Mouse (Mus musculus) brain, embryonic 18.5 days (tissue): ENCODE data around the gene Irs2.

Experiments used
- DNase-seq: peaks from one replicate; pipeline ENCODE4 v3.0.0-alpha.2; 2012; ENCODE audit warnings: low read depth, low spot score

The Irs2 gene

DNA sequence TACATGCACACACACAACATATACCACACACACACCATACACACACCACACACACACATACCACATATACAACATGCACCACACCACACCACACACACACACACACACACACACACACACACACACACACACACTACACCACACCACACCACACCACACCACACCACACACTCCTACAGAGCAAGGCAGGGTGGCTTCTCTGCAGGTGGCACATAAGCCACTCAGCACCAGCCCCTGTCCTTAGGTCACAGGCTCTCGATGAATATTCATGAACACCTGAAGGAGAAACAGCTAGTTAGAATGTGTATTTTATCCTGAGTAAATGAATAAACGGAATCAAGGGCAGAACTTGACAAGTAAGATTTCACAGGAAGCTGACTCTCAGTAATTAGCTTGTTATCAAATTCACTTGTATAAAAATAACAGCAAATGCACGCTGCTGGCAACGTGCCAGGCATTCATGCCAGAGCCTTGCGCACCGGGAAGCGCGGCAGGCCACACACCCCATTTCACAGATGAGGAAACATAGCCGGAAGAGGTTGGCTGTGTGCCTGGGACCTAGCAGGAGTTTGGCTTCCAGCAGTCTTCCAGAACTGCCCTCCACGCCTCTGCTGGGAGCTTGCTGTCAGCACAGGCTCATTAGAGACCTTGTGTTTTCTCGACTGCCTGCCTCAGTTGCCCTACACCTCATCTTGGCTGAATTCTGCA, 54.8 kb downstream of the Irs2 start:
- DNase-seq: no peak

- DNase-seq: no peak
Measured at GRCm38 (mm10) chr8:10952706-10953105, 55.6 kb downstream of the Irs2 start.

GRCm38 (mm10) chr8:10952235-10952634, 56.0 kb downstream of the Irs2 start:
- no peak for DNase-seq

DNA sequence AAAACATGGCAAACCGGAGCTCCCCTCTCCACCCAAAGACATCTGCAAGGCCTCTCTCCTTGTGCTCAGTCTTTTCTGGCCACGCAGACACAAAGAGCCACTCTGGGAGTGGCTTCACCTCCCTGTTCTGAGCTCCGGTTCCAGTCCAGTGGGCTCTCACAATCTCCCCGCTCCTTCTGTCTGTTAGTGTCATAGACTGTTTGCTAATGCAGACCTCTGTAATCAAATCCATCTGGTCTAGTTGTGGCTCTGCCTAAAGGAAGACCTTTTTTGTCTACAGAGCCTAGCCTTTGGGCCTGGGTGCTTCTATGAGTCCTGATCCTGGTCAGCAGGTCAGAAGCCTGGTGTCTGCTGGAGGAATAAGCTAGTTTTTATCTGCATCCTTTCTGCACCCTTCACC, 56.7 kb downstream of the Irs2 start:
- DNase-seq: no peak

DNA sequence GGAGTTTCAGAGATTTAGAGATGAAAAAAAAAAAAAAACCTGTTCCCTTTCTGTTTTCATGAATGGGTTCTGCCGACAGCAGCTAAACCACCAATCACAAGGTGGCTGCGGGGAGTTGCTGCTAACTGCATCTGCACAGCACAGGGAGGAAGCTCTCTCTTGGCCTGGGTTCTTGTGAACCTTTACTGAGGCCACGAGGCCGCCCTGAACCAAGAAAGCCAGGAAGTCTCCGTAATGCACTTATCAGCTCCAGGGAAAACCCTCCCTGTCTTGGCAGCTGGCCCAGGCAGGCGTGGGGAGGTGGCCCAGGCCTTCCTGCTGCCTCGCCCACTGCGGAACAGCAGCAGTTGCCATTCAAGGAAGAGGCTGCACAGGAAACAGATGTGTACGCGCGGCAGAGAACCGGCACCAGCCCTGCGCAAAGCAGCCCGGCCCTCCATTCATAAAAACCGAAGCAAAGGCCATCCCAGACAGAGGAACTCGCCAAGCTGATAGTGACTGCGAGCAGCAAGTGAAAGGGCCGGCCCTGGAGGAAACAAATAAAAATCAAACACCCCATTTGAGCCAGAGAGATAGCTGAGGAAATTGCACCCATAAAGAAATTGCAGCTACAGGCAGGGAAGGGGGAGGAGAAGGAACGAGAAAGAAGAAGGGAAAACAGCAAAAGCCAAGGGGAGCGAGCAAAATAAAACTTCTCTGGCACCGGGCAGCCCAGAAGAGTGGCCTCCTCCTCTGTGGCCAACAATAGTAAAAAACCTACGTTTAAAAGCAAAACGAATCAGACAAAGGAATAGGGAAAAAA, 62.1 kb downstream of the Irs2 start:
- no peak for DNase-seq

- DNase-seq: no peak
Measured at GRCm38 (mm10) chr8:10945490-10945889, 62.8 kb downstream of the Irs2 start.

DNA sequence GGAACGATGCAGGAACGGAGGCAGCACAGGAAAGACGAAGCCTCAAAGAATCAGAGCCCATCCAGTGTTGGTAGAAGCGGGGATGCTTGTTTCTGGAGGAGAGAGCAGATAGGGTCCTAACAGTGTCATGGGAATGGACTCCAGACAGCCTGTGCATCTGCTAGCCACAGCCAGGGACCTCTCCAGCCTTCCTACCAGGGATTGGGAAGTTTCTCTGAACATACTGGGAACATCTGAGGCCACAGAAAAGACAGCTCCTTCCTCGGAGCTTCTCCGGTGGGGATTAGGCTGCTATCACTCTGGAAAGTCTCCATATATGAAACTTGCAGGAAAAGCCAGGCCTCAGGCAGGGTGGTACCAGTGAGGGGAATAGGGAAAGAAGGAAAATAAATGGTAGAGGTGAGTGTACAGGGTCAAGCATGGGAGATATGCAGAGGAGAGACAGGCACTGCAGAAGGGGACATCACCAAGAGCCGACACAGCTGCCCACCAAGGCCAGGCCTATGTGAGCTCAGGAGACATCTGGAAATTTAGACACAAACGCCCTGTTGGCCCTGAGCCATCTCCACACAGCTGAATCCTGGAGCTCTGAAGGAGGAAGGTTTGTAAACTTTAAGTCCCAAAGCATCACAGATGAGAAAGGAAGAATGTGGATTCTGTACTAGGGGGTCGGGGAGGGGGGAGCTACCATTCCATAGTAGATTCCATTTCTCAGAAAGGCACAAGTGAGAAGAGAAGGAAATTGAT, 64.8 kb downstream of the Irs2 start:
- no peak for DNase-seq

DNA sequence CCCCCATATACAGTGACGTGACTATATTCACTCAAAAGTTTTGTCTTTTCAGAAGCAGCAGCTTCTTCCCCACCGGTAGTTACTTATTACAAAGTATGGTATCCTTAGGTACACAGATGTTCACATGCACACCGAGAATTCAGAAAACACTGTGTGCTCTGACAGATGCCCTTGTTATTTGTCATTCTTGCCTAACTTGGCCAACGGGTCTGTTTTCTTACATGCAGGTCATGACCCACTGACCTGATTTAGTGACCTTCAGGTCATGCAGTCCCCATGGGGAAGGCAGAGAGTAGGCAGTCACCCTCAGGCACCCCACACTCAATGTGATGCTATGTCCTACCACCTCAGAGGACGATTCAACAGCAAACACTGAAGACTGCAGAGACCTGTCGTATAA, 68.4 kb downstream of the Irs2 start:
- no peak for DNase-seq

DNA sequence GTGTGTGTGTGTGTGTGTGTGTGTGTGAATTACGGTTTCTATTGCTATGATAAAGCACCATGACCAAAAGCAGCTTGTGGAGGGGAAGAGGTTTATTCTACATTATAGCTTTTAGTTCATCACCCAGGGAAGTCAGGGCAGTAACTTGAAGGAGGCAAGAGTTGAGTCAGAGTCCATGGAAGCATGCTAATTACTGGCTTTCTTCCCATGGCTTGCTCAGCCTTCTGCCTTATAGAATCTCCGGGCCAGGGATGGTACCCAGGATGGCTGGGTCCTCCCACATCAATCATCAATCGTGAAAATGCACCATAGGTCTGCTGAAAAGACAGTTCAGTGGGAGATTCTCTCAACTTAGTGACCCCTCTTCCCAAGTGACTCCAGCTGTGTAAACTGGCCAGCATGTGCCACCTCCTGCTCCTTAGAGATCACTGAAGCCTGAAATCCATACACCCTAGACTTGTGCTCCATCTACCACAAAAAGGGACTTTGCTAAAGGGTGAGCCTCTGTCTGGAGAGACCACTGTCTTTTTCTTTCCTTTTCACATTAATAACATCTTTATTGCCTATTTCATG, 69.0 kb downstream of the Irs2 start:
- DNase-seq: no peak

DNA sequence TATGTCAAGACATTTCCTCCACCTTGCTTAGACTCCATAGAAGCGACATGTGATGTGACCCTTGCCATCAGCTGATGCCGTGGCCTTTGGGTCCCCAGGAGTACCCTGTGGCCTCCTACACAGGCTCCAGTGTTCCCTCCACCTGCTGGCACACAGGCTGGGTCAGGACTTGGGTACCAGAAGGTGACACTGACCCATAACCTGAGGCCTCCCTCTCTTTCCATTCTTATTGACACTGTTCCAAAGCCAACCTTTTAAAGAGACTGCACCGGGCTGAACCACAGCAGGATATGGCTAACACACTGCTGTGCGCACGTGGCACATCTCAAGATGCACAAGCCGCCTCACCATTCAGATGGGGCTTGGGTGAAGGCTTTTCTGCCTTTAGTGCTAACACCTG, 70.0 kb downstream of the Irs2 start:
- no peak for DNase-seq

GRCm38 (mm10) chr8:10936646-10937045, 71.6 kb downstream of the Irs2 start:
- no peak for DNase-seq

DNA sequence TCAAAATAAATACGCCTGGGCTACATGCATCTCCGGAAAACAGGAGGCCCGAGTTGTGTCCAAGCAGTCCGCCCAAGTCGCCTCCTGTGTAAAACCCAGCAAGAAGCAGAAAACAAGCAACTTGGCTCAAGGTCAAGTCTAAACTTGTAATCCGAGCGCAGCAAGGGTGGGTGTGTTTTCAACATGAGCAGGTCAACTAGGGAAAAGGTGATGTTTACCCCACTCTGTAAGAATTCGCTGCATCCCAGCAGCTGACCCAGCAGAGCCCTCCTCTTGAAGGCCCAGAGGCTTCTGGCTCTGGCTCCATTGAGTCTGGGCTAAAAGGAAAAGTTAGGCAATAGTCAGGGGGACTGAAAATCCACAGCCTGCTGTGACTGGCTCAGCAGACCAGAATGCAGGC, 73.0 kb downstream of the Irs2 start:
- no peak for DNase-seq
